Mouse (Mus musculus): Measurements from ENCODE around the gene 4921524J17Rik. TPM values are rescaled to one million over a fixed set of nuclear protein-coding genes. Genes with fewer than 3 reads are reported as not detected.
A peak's percentile ranks its signal among the peaks of the same experiment; 100 is the strongest.

The 4921524J17Rik gene
- total RNA-seq (2021), result 10 to 100 TPM; 15.3 to 21.4 TPM
- long read RNA-seq, experiment 1, transcript 4921524J17Rik-201 (4 exons, 1,587 nt), result major isoform, 23 of 26 reads
- long read RNA-seq, experiment 1, partial matches to known transcripts, result 0 of 26 reads
- long read RNA-seq, experiment 1, other reads (novel, unspliced or antisense), result 1 of 26 reads
- long read RNA-seq, experiment 2, transcript 4921524J17Rik-201 (4 exons, 1,587 nt), result major isoform, 28 of 34 reads
- long read RNA-seq, experiment 2, partial matches to known transcripts, result 2 of 34 reads
- long read RNA-seq, experiment 2, other reads (novel, unspliced or antisense), result 0 of 34 reads

DNA sequence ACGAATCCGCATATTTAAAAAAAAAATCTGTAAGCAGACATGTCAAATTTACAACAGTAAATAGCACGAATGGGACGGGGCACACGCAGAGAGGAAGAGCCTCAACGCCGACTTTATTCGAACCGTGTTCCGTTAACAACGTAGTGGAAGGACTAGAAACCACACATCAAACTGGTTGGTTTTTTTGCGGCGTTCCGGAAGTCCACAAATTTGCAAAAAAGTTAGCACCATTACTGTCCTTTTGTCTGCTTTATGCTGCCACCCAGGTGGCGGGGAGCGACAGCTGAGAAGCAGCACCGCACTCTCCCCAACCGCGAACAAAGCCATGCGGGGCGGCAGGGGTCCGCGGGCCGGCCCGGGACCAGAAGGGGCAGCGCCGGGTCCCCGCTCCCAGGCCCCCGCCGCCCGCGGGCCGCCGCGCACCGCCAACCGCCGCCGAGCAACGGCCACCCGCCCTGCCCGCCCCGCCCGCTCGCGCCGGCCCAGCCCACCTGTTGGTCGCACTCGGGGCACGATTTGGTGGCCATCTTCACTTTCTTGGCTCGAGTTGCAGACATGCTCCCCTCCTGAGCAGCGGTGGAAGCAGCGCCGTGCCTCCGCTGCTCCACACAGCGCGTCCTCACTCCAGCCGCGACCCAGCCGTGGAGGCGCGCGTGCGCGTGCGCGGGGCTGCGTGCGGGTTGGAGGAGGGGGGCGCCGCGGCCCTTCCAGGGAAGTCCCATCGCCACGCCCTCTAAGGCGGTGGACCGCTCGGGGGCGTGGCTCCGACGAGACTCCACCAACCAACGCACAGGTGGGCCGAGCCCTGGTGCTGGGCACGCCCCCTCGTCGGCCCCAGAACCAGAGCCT lies at the start of gene 4921524J17Rik:
4921524J17Rik (minus strand) TSS at position 666 of the 849 bp plus-strand sequence.
- DNase-seq, result peak; percentile 98

DNA sequence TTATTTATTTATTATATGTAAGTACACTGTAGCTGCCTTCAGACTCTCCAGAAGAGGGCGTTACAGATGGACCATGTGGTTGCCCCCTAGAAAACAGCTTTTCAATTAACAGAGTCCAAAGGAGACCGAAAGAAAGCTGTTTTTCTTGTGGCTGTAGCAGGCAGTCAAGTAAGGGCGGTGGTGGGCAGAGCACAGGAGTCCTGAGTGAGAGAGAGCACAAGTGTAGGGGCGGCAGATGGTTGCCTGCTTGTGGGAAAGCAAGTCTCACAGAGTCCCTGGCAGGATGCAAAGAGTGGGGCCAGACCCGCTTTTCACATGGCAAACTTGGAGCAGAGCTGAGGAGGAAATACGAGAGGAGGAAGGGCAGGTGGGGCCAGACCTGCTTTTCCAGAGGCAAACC lies 49.8 kb upstream of the 4921524J17Rik start:
- DNase-seq, result no peak

DNA sequence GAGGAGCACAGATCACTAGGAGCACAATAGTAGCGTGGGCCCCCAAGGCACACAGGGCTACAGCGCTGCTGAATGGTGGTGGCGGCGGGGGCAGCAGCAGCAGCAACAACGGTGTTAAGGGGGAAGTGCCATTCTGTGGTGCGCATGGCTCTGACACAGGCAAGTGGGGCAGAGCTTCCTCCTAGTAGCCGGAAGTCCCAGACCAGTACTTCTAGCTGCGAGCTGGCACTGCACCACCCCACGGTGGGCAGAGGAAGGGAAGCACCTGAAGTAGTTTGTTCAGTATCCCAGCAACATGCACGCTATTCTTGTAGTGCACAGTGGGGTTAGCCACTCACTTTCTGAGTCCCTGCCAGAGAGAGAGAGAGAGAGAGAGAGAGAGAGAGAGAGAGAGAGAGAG lies 49.3 kb upstream of the 4921524J17Rik start:
- peak; percentile 24 for DNase-seq

DNA sequence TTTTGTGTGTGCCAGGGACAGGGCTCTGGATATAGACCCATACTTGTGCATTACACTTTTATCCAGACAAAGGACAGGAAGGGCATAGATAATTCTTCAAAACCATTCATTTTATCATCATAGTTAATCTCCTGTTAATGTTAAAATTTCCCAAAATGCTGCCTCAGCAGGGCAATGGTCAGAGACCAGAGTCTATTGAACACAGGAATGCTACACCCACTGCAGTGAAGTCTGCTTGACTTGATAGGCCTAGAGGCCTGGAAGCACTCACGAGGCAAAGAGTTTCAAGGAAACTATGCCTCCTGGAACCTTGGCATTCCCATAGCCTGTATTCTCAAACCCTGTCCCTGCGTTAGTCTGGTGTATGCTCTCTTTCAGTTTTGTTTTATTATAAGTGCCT lies 47.1 kb upstream of the 4921524J17Rik start:
- no peak for DNase-seq

DNA sequence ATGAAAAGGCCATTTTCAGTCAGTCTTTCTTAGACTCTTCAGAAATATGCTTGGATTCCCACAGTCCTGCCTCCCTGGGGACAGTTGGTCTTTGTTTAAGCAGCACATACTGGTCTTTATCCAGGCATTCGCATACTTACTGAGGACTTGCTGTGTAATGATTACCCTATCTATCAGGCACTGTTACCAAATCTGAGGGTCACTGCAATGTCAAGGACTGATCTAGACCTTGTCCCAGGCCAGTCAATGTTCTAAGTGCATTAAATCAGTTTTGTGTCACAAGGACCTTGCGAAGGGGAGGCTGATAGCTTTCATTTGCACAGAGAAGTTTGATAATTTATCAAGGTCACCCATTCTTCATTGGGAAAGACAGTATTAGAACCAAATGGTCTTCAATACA lies 45.8 kb upstream of the 4921524J17Rik start:
- DNase-seq, result peak; percentile 35

DNA sequence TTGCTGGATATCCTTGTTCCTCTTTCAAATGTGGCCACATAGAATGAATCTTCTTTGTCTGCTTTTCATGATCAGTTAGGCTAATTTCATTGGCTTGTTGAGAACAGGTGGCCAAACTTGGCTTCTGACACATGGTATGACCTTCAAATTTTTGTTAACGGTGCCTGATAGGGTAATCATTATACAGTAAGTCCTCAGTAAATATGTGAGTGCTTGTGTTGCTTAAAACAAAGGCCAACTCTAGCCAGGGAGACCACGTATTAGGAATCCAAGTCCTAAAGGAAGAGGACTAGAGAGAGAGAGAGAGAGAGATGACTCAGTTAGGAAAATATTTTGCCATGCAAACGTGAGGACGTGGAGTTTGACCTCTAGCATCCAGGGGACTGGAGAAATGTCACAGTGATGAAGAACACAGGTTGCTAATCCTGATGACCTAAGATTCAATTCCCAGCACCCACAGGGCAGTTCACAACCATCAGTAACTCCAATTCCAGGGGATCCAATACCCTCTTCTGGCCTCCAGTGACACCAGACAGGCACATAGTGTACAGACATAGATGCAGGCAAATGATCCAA lies 44.4 kb upstream of the 4921524J17Rik start:
- DNase-seq, result no peak

DNA sequence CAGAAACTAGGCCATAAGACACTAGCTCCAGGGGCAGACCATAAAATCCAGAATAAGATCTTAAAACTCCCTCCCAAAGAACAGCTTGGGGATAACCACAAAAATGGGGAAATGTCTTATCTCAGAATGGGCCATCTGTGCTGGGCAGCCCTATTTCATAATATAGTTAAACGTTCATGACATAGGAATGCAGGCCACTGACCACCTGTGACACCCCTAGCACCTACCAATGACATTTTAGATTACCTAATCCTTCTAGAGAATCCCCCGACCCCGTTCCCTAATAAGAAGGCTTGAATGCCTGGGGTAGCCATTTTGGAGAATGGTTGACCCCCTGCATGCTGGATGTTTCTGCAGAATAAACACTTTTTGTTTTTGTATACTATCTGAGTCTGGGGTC lies 42.3 kb upstream of the 4921524J17Rik start:
- DNase-seq, result no peak

DNA sequence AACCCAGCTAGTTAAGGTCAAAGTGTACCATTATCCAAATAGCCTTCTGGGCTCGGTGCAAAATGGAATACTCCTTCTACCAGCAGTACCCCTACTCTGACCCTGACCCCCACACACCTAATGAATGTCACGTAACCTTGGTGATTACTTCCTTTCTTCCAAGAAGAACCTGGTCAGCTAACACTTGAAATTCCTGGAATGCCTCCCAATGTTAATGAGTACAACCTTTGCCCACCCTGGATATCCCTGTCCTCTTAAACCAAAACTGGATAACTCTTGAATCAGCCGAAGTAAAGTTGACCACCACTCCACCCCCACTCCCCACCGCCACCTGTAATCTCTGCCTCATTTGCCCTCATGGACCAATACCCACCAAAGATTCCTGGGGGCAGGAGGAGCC lies 40.6 kb upstream of the 4921524J17Rik start:
- no peak for DNase-seq

DNA sequence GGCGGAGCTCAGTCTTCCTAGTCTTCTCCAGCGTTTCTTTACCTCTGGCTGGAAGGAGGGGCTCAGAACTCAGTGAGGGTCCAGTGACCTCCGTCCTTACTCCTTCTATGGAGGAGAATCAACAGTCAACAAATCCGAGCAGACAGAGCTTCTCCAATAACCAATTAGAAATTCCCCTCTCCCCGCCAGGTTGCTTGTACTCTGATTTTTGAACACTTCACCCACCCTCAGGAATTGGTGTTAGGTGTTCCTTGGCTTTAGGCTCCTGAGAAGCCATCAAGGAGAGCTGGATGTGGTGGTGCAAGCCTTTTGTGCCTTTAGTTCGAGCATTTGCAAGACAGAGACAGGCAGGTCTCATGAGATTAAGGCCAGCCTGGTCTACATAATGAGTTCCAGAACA lies 40.2 kb upstream of the 4921524J17Rik start:
- DNase-seq, result no peak

DNA sequence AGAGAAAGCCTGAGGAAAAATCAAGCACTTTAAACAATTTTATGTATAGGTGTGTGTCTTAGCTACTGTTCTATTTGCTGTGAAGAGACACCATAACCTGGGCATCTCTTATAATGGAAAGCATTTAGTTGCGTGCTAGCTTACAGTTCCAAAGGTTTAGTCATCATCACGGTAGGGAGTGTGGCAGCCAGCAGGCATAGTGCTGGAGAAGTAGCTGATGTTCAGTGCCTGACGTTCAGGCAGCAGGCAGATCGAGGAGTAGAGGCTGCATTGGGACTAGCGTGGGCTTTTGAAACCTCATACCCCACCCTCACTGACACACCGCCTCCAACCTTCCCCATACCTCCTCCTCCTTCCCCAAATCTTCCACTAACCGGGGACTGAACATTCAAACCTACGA lies 38.1 kb upstream of the 4921524J17Rik start:
- no peak for DNase-seq

DNA sequence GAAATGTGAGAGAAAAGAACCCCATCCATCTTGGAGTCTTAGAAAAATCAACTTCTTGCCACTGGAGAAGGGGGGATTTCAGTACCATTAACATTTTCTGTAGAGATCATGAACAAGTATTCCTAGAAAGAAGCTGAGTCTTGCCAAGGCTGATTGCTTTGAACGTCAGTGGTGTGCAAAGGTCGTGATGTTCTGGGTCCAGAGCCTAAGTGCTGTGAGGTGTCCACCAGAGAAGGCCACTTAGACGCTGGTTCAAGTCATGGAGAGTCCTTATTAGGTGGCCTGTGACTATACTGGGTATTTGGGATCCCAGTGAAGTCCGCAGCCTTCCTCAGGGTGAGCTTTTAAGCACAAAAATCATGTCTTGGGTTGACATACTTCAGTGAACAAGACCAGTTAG lies 33.4 kb upstream of the 4921524J17Rik start:
- no peak for DNase-seq

DNA sequence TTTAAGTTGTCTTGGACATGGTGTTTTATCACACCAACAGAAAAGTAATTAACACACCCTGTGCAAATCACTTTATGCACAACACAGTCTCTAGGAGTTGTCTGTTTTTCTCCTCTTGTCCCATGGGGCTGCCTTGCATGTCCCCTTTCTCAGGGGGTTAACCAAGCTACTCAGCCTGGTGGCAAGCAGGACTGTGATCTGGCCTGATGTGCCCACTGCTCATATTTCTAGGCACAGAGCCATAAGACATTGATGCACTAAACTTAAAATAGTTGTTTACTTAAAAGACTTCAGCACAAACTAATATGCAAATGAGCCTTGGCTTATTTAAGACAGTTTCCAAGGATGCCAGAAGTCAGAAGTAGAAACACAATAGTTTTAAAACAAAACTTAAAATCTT lies 31.7 kb upstream of the 4921524J17Rik start:
- DNase-seq, result no peak

DNA sequence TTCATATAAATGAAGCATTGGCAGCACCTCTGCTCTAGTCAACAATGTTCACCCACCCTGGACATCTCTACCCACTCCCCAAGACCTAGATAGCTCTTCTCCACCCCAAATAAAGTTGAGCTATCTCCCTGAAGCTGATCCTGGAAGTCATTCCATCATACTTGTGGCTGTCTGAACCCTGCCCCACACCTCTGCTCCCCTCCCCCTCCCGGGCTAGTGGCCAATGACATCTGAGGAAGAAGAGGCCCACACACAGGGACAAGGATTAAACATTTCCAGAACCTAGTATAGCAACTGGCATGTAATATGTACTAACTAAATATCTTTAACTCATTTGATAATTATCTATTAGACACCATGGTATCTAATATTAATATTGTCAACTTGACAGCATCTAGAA lies 29.8 kb upstream of the 4921524J17Rik start:
- no peak for DNase-seq

DNA sequence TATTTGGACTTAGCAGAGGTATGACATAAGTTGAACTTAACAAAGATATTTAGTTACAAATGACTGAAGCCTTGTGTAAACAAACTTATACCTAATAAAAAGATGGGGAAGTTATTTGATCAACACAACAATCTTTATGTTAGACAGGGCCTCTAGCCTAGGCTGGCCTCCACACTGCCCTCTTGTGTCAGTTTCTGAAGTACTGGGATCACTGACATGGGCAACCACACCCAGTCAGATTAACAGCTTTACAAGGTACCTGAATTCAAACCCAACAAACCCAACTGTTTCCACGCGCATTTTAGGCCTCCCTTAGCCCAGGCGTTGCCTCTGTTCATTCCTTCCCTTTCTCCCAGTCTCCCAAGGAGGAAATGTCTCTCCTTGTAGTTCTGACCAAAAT lies 28.7 kb upstream of the 4921524J17Rik start:
- peak; percentile 27 for DNase-seq

DNA sequence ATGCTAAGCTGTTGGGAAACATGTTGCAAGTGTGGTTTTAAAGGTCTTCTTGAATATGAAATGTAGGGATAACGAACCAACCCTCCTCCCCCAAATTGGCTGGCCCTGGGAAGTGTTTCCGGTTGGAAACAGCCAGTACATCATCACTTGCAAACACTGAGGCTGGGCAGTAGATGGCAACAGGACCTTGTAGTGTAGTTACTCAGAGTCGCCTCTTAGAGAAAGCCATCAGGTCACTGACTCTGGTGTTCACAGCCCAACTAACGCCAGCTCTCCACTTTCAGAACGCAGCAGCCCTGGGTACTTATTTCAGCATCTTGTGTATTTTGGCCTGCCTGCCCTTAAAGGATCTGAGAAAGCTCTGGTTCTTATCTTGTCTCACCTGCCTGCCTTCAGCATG lies 28.2 kb upstream of the 4921524J17Rik start:
- peak; percentile 20 for DNase-seq

DNA sequence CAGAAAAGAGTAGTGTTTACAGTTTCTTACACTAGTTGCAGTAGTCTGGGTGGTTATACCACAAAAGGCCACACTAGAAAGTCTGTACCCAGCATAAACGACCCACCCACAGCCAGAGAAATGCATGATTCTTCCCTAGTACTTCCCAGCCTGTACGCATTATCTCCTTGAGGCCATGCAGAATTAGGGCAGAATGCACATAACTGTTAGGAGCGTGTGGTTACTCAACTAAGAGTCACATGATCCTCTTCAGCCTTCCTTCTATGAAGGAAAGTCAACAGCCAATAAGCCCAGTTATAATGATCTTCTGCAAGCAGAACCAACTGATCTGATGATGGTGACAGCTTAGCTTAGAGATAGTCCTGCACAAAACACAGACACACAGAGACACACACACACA lies 26.9 kb upstream of the 4921524J17Rik start:
- DNase-seq, result no peak

DNA sequence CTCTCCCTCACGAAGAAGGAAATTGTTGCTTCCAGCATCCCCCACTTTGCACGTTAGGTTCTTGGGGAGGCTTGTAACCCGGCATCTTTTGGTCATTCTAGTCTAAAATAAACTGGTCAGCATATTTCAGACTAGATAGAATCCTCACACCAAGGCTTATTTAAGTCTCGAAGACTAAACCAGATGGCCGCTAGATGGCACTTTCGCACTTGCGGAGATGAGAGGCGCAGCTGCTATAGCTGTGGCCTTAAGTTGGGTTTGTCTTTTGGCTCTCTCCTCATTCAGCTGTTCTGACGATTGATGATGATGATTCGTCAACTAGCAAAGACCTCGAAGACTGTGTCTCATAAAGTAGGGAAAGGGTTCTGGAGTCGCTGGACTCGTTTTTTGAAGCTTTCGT lies 23.9 kb upstream of the 4921524J17Rik start:
- peak; percentile 76 for DNase-seq

DNA sequence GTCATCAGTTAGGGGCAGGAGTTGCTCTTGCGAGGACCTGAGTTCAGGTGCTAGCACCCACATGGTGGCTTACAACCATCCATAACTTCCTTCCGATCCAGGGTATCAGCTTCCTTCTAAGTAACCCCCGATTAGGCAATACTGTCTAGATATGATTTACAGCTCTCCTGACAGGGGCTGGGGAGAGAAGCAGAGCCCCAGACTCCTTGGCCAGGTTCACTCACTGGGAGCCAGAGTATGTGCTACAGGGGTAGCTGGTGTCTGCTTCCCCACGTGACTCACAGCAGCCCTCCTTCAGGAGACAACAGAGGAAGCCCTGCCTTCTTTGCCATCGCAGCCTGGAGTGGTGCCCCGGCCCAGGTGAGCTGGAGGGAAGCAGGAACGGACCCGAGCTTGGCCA lies 22.1 kb upstream of the 4921524J17Rik start:
- DNase-seq, result no peak

DNA sequence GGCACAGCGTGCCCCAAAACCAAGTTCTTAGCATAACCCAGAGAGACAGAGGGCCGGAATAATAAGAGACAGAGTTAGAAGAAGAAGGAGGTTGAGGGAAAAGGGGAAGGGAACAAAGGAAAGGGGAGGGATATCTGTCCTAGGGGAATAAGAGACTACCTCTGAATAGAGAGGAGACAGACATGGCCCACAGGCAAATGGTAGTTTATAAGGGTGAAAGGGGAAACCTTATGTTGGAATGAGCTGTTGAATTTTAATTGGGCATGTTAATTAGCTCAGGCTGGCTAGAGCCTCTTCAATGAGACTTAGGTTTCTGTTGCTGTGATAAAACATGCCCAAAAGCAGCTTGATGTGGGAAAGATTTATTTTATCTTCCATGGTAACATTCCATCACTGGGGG lies 20.6 kb upstream of the 4921524J17Rik start:
- no peak for DNase-seq

DNA sequence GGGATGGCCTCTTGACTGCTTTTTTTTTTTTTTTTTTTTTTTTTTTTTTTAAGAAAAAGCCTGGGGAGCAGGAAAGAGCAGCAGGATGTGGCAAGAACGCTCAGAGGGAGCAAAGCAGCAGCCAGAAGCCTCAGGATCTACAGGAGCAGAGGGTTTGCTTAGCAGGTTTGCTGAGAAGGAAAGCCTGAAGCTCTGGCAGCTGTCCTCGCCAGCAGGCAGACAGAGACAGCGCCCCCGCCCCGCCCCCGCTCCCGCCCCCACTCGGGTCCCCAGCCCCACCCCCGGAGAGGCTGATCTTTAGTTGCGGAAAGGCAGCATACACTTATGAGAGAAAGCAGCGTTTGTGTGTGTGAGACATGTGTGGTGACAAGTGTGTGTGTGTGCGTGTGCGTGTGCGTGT lies 19.7 kb upstream of the 4921524J17Rik start:
- peak; percentile 43 for DNase-seq

DNA sequence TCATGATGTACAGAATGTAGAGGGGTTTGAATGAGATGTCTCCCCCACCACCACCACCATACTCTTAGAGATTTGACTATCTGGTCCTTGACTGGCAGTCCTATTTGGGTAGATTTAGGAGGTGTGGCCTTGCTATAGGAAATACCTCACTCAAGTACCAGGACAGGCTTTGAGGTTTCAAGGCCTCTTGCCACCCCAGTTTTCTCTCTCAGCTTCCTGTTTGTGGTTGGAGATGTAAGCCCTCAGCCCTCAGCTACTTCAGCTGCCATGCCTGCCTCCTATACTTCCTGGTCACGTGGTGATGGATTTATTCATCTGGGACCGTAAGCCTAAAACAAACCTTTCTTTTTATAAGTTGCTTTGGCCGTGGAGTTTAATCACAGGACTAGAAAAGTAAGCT lies 17.7 kb upstream of the 4921524J17Rik start:
- DNase-seq, result no peak

DNA sequence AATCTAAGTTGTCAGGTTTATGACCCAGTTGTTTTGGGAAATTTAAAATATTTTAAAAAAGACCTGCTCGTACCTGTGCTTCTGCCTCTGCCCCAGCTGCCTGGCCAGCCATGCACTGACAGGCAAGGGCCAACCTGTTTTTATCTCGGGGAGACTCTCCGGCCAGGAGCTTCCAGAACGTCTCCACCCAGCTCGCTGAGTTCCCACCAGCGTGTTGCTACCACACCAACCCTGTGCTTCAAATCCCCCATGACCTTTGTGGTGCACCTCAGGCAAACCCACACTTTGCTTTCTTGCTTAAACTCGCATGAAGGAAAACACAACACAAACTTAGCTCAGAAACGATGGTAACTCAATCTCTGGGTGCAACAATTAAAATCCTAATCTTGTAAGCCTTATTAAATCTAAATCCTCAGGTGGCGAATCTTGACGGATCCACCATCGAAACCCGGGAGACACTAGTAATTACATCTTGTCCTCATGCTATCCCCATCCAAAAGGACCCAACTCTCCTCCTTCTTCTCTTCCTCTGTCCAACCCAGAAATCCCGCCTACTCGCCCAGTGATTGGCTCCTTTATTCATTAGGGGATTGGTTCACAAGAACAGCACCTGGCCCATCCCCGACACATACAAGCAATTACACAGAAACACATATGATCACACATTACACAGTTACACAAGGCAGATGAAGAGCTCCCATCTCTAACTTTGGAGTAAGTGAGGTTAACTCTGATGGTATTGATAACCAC lies 13.5 kb upstream of the 4921524J17Rik start:
- DNase-seq, result no peak

DNA sequence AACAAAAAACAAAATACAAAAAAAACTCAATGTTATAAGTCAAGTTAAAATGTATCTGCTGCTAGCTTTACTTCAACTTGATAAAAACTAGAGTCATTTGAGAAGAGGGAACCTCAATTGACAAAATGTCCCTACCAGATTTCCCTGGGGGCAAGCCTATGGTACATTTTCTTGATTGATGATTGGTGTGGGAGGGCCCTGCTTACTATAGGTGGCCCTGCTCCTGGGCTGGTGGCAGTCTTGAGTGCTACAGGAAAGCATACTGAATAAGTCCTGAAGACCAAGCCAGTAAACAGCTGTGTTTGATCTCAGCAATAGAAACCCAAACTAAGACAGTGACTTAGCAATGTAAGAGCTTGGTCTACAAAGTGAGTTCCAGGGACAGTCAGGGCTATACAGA lies 11.5 kb upstream of the 4921524J17Rik start:
- DNase-seq, result no peak

Data from adrenal gland, postnatal 10 days (tissue).